Mouse (Mus musculus): ENCODE data around the gene D630003M21Rik.

The D630003M21Rik gene

DNA sequence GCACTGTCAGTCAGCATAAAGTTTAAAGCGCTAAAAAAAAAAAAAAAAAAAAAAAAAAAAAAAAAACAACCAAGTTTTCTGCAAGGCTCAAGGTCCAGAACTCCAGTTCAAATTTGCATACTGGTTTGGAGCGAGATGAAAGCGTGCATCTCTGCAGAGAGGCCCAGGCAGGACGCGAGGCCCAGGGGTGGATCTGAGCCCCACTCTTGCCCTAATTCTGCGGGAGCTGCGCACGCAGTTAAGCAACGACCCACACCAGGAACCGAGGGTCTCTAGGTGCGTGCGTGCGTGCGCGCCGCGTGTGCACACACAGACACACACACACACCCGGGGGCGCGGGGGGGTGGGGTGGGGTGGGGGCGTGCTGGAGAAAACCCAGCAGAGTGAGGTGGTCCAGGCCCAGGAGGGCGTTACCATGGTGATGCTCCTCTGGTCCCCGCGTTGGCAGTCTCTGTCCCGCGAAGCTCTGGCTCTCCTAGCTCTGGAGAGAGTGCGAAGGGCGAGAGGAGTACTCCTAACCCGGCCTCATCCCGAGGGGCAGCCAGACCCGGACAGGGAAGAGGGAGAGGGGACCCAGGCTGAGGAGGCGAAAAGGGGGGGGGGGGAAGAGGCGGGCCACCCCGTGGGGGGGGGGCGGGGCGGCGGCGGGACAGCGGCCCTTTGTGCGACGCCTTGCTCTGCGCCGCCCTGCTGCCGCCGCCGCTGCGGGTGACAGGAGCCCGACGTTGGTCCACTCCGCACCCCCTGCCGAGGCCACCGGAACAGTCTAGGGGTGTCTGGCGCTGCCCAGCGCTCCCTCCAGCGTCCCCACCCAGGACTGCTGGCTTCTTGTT lies at the start of gene D630003M21Rik:
TSS of gene D630003M21Rik (minus strand) at position 553 of the 833 bp plus-strand sequence.
- DNase-seq = peak; percentile 56

DNA sequence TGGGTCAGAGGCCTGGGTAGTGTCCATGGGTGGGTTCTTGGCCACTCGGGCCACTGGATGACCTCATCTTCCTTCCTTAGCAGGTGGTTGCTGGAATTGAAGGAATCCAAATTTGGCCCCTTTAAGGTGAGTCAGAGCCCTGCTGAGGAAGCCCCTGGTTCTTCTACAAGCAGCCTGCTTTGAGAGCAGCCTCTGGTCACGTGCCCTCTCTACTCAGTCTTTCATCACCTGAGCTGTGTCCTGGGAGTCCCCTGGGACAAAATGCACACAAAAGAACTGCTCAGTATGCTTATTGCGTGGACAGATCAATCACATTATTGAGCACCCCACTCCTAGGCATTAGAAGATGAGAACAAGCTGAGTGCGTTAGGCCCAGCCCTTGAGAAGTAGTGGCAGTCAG lies 47.9 kb upstream of the D630003M21Rik start:
- no peak for DNase-seq

DNA sequence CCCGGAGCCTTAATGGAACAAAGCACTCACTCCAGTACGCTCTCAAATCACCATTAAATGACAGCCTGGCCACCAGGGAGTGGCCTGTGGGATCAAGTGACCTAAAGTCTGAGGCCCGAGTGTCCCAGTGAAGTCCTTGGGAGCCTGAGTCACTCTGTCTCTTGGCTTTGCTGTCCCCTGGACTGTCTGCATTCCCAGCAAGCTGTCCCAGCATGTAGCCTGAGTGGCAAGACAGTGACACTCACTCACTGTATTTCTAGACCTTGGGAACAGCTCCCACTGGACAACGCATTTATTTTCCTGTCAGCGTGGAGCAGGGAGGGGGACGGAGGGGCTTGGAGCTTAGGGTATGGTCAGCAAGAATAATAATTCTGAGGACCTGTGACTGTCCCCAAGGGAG lies 47.4 kb upstream of the D630003M21Rik start:
- no peak for DNase-seq

DNA sequence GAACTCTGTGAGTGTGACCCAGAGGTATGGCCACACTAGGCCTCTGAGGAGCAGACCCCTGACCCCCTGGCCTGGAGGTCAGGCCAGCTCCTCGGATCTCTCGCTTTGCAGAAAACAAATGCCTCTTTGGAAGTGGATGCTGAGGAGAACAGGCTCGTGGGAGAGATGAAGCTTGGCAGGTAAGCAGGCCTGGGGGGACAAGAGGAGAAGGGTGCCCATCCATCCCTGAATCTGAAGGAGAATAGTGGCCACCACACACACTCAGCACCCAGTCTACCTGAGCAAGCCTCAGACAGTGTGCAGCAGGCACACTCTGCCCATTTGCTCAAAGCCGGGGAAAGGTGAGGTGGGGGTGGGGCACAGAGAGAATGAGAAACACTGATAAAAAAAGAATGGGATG lies 46.8 kb upstream of the D630003M21Rik start:
- DNase-seq = no peak

DNA sequence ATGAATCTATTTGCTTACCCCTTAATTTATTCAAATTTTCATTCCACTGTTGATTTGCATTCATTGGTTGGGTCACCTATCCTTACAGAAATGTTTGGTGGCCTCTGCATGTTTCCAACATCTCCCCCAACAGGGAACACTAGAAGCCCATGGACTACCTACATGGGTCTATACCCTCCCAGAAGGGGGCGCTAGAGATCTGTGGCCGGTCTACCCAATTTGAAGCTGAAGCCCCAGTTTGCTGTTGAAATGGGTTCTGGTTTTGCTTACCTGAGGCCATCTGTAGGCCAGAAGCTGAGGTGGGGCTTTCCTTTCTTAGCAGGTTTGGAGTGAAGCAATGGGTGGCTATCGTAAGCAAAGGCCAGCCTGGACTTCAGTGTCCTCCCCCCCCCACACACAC lies 46.3 kb upstream of the D630003M21Rik start:
- no peak for DNase-seq

DNA sequence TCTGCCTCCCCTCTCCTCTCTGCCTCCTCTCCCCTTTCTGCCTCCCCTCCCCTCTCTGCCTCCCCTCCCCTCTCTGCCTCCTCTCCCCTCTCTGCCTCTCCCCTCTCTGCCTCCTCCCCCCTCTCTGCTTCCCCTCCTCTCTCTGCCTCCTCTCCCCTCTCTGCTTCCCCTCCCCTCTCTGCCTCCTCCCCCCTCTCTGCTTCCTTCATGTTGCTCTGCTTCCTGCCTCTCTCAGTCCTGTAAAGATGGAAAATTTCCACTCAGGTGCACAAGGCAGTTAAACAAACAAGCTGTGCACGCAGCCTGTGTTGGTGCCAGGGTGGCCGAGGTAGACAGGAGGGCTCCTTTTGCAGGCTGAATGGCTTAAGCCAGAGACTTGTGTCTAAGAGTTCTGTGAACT lies 44.6 kb upstream of the D630003M21Rik start:
- peak; percentile 49 for DNase-seq

DNA sequence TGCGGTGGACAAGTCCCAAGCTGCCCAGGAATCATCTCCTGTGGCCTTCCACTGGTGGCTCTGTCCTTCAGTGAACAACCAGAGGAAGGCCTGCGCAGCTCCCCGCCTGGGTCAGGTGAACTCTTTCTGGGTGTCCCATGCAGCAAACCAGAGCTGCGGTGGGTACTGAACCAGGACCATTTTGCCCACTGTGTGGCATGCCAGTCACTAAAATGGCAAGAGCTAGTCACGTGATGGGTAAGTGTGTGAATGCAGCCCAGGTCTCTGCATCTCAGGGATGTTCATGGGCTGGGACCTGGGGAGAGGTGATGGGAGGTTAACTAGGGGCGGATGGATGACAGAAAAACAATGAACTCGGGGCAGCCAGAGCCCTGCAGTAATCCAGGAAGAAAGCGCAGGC lies 41.0 kb upstream of the D630003M21Rik start:
- no peak for DNase-seq

DNA sequence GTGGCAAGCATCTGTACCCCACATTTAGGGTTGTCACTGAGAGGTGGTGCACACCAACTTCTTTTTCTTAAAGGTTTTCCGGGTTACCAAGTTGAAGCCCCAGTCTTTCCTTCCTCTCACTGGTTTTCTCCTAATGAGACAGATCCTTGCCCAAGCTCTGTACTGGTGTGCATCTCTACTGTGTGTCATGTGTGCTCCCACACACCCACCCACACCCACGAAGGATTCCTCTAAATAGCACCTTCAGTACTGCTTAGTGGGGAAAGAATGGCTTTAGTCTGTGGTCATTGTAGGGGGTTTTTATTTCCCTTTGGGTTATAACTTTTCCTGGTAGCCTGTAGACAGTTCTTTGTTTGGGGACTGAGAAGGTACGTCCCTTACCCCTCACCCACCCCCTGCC lies 35.9 kb upstream of the D630003M21Rik start:
- no peak for DNase-seq

DNA sequence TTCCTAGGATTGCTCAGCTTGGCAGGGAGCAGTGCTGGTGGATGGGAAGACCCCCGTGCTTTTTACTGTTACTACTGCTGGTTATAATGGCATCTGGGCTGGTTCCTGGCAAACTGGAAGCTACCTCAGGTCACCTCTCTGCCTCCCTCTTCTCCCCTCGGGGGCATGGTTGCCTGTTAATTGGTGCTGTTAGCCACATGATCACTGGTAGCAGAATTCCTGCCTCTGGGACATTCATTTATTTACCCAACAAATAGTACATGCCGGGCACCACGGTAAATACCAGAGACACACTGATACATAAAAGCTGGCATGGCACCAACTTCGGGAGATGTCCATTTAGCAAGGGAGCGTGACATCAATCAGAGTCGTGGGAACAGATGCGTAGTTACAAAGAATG lies 30.5 kb upstream of the D630003M21Rik start:
- no peak for DNase-seq

DNA sequence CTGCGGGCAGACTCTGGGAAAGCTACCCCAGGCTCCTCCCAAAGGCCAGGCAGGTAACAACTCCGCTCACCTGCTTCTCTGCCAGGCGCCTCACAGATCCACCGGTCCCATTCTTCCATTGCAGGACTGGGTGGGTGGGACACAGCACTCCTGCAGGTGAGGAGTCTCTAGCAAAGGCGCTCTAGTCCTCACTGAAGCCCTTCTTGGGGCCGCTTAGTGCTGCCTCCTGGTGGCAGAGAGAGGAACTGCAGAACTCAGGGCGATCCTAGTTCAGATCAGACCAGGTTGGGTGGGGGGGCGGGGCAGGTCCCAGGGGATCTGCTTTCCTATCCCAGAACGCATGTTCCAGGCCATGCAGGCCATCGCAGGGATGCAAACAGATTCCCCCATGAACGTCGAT lies 29.8 kb upstream of the D630003M21Rik start:
- peak; percentile 79 for DNase-seq

DNA sequence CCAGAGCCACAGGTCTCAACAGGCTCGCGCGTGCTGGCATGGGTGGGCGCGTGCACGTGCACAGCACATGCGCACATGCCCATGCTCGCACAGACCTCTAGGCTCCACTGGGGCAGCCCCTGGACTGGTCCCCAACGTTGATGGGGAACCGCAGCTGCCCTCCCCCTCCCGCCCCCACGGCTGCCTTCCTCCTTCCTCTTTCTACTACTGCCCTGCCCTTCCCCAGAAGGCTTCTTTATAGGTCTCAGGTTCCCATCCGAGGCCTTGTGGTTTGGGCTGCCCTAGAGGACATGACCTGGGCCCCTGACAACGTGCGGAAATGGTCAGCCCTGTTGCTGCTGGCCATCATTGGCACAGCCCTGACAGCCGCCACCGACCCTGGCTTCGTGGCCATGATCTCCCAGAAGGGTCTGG lies 29.0 kb upstream of the D630003M21Rik start, which contains the start of gene Bpi:
TSS of gene Bpi (plus strand) at position 90 of the 414 bp plus-strand sequence.
- no peak for DNase-seq

DNA sequence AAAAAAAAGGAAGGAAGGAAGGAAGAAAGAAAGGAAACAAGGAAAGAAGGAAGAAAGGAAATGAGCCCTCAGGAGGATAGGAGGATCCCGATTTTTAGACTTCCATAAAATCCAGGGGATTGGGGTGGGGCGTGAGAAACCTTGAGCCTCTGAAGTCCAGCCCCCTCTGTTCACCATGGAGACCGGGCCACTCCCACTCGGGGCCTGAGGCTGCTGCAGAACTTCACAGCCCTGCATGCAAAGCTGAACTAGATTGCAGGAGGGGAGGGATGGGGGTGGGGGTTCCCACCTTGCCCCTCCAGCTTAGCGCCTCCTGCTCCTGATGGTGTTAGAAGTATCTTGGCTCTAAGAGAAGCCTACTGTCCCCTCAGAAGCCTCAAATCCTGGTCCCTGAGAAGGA lies 27.9 kb upstream of the D630003M21Rik start:
- no peak for DNase-seq

DNA sequence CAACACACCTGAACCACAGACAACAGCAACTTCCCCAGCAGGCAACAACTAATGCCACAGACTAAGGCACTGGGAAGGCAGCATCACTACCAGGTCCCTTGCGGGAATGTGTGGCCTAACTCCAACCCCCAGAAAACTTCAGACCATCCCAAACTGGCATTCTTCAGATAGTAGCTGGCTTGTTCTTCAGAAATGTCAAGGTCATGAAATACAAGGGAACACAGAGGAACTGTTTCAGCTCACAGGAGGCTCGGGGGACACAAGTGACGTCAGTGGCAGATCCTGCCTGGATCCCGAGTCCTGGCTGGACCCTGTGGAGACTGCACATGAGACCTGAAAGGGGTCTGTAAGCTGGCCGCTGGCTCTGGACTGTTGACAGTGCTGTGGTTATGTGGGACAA lies 24.8 kb upstream of the D630003M21Rik start:
- no peak for DNase-seq

DNA sequence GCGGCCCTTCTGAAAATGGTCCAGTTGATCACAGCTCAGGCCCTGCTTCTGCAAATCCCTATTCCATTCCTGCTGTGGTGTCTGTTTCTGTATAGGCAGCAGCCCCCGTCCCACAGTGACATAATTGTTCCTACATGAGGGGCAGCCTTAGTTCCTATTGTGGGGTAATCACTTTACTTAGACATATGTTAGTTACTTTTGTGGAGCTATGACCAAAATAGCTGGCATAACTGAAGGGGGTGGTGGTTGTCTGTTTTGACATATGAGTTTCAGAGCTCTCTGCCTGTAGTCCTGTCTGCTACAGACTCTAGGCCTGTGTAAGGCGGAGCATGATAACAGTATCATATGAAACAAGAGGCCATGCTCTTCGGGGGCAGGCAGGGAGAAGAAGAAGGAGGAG lies 21.5 kb upstream of the D630003M21Rik start:
- no peak for DNase-seq

DNA sequence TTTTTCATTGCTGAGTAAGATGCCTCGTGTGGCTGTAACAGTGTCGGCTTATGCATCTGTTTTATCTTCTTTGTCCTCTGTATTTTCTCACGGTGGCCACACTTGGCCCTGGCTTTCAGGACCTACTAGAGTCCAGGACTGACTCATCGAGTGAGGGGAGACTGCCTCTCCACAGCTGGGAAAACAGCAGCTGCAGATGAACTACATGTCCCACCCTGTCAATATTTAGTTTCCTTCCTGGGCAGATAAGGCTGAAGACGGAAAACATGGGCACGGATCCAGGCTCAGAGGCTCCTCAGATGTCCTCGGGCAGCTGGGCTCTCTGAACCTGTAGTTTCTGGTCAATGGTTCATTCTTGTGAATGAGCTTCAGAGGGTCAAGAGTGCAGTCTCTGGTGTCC lies 19.3 kb upstream of the D630003M21Rik start:
- peak; percentile 43 for DNase-seq

DNA sequence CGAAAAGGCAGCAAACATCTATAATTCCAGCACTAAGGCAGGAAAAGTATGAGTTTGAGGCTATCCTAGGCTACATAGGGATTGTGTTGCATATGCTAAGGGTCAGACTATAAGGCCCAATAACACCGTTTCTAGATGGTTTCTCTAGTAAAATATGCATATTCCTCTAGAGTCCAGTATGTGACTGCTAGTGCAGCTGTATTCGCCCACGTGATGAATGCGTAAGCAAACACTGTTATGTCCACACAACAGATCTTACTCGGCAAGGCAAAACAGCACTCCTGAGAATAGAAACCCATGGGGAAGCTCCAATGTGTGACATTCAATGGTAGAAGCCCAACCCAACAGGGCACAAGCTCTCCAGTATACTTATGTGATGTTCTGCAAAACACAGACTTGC lies 18.8 kb upstream of the D630003M21Rik start:
- DNase-seq = no peak

DNA sequence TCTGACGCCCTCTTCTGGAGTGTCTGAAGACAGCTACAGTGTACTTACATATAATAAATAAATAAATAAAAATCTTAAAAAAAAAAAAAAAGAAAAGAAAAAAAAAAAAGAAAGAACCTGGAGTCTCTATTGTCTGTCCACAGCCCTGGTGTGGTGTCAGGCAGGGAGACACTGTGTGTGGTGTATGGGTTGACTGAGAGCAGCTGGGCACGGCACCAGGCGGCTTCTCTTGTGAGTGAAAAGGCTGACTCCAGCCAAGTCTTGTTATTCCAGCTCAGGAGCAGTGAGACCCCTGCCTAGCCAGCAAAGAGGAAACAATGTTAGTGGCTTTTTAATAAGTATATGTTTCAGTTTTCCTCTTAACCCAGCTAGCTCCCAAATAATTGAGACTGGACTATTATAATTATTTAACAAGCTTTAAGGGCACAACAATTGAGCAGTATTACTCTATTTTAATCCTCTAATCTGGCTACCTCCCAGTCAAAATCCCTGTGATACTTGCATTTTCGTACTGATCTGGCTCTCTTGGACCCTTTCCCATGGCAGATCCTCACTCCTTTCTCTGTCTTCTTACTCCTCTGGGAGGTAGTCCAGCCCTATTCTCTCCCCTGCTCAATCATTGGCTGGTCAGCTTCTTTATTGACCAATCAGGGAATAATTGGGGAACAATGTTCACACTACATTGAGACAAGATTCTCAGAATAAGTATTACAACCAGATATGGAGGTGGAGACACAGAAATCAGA lies 16.2 kb upstream of the D630003M21Rik start:
- no peak for DNase-seq

DNA sequence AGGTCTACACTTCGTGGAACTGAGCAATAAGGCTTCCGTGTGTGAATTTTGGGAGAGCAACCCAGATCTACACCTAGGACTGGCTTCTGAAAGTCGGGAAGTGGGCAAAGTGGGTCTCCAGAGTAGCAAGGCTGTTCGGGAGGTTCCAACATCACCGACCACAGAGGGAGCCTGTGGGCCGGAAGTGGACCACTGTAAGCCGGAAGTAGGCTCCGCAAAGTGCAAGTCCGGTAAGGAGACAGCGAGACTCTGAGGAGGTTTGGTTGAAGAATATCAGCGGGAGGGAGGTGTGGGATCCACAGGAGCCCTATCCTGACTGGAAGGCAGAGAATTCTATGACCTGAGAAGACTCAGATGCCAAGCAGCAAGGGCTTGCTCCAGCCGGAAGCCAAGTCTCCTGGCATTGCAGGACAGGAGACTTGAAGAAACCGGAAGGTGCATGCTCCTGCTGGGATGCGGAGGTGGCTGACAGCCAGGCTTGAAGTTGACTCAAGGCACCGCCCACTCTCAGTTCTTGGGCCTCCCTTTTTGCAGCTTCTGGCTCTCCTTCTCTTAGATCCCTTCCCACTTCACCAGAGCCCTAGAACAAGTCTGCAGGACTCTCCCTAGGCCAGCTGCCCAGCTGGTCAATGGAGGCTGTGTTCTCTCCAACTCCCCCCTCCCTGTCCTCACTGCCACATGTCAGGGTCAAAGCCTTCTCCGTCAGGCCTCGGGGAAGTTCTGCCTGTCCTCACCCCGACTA lies 14.3 kb upstream of the D630003M21Rik start:
- peak; percentile 29 for DNase-seq

DNA sequence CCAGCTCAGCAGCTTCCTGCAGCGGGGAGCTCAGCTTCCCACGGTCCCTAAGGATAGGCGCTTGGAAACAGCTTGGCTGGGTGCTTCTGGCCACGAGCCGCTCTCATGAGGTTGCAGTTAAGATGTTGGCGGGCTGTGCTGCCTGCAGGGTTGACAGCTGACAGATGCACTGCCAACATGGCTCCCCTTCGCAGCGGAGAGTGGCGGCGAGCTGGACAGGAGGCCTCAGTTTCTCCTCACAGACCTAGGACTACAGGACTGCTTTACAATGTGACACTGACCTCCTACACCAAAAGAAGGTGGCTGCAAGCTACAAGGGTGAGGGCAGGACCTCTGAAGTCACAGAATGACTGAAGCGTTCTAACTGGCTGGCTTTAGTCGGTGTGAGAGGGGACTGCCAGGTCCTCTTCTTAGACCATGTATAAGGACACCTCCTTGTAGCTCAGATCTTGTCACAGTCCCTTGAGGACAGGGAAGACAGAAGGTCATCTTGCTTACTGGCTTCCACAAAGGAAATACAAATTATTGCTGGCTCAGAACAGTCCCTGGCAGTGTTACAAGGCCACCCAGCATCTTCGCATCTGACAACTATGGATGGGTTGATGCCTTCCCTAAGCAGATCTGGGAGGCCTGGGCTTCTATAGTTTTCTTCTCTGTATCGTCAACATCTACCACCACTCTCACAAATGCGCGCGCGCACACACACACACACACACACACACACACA lies 13.3 kb upstream of the D630003M21Rik start:
- no peak for DNase-seq

DNA sequence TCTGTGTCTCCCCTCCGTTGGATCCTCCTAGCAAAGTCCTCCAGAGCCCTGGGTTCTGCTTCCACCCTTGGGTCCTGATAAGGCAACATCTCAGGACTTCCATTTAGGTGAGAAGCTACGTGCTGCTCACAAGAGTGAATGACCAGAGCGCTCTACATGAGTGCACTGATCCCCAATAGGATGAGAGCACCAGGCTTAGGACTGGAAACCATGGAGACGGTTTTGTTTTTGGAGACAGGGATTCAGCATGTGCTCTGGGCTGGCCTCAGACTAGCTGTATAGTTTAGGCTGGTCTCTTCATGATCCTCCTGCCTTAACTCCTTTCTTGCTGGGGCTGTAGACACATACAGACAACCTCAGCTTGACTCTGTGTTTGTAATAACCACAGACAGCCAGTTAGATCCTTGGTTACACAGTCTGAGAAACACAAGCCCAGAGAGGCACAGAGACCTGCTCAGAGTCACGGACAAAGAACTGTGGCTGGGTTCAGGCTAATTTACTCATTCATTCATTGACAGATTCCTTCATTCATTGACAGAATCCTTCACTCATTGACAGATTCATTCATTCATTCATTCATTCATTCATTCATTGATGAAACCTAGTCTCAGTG lies 12.2 kb upstream of the D630003M21Rik start:
- DNase-seq = no peak

DNA sequence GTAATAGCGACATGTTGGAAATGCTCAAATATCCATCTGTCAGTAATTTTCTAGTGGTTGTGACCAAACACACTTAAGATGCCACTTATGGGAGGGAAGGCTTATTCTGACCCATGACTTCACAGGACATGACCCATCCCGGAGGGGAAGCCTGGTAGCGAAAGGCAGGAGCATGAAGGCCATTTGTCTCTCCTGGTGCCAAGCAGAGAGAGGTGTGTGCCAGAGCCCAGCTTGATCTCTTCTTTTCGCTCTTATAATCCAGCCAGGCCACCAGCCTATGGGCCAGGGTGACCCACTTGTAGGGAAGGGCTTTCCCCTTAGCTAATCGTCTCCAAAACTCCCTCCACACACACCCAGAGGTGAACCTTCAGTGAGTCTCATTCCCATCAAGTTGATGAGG lies 9.1 kb upstream of the D630003M21Rik start:
- DNase-seq = no peak

DNA sequence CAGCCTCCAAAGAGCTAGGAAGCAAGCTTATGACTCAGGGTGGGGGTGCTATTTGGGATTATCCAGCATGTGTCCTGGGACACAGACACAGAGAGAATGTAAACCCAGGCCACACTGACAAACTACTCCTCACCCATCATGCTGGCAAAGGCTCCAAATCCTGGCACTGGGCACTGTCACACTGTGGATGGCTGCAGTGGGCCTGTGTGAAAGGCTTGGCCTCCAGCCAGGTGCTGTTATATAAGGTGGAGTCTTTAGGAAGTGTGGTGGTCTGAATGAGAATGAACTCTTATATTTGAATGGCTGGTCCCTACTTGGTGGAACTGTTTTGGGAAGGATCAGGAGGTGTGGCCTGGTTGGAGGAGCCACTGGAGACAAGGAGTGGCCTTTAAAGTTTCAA lies 7.7 kb upstream of the D630003M21Rik start:
- no peak for DNase-seq

All from kidney, postnatal 14 days (tissue).